Mouse (Mus musculus): ENCODE data around the gene 2010300C02Rik. TPM values are rescaled to one million over a fixed set of nuclear protein-coding genes. Genes with fewer than 3 reads are reported as not detected.
A peak's percentile ranks its signal among the peaks of the same experiment; 100 is the strongest.
"Not testable (repeated sequence)": the region's sequence is repeated elsewhere in the genome, so short reads cannot be mapped to it uniquely, and the experiment has no call there.

2010300C02Rik gene
- polyA plus RNA-seq, 1 experiment from 2014 or later = 1.1 TPM

- Histone ChIP-seq H3K27me3 (no peaks in the 10 kb centered on the region), H3K9ac (no peak overlapping the region), H3K4me3 (replicated peaks) (no peak overlapping the region), H3K4me1 (no peaks in the 10 kb centered on the region), H3K27ac (no peak overlapping the region), H3K4me2 (no peak overlapping the region), H3K36me3 (replicated peaks) (no peaks in the 10 kb centered on the region), H3K9me3 (no peaks in the 10 kb centered on the region)
- no peak for ATAC-seq (ENCODE audit: low FRiP score)
- 83% methylated on average over 8 of the region's 8 CpGs for WGBS
Observed at GRCm38 (mm10) chr1:37727186-37727585, 7.3 kb upstream of the 2010300C02Rik start.

DNA sequence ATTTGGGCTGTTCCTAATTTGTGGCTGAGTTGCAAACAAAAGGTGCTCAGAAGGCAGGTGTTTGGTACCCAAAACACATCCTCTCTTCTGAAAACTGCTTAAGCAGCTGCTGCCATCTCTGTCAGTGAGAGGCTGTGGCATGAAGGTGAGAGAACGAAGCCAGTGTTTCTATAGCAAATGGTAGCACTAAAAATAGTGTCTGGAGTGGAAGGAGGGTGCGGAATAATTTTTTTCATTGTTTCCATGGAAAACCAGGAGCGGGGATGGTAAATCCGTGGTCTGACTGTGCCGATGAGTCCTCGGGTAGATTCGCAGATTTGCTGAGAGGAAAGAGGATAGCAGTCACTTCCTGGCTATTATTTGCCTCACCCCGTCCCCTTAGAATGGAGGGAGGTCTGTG, 6.5 kb upstream of the 2010300C02Rik start:
- WGBS = 88% methylated on average over 8 of the region's 8 CpGs
- no peak for ATAC-seq (ENCODE audit: low FRiP score)
- no peaks in the 10 kb centered on the region for H3K9me3 ChIP-seq
- H3K4me3 ChIP-seq (replicated peaks) = no peak overlapping the region
- H3K4me1 ChIP-seq = no peaks in the 10 kb centered on the region
- H3K4me2 ChIP-seq = no peak overlapping the region
- no peak overlapping the region for H3K27ac ChIP-seq
- no peak overlapping the region for H3K9ac ChIP-seq
- peaks cover 4% of the 10 kb centered on the region for H3K27me3 ChIP-seq
- H3K36me3 ChIP-seq (replicated peaks) = no peaks in the 10 kb centered on the region

GRCm38 (mm10) chr1:37725880-37726279, 6.0 kb upstream of the 2010300C02Rik start:
- WGBS = 73% methylated on average over 12 of the region's 12 CpGs
- ATAC-seq (ENCODE audit: low FRiP score) = no peak
- Histone ChIP-seq H3K36me3 (replicated peaks) (no peaks in the 10 kb centered on the region), H3K4me3 (replicated peaks) (no peak overlapping the region), H3K9ac (no peak overlapping the region), H3K27ac (no peak overlapping the region), H3K27me3 (peaks cover 10% of the 10 kb centered on the region), H3K4me2 (no peak overlapping the region), H3K9me3 (no peaks in the 10 kb centered on the region), H3K4me1 (no peaks in the 10 kb centered on the region)

DNA sequence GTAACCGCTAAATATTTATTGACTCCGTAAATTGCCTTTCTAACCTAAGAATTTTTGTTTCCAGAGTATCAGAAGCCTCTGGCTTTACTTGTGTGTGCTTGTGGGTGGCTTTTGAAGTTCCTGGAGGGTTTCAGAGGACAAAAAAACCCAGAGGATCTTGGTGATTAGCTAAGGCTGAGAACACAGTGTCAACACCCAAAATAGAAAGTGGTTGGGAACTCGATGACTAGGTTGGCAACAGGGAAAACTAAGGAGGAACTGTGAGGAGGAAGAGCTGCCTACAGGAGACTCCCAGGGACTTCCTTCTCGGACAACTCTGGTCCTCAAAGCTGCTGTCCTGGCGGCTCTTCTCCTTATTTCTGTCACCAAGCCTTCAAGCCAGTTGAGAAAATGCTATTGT, 1.2 kb upstream of the 2010300C02Rik start:
- Histone ChIP-seq H3K4me2 (no peak overlapping the region), H3K36me3 (replicated peaks) (no peaks in the 10 kb centered on the region), H3K27me3 (peaks cover 50% of the 10 kb centered on the region), H3K4me1 (peaks cover 13% of the 10 kb centered on the region), H3K4me3 (replicated peaks) (no peak overlapping the region), H3K9ac (no peak overlapping the region), H3K27ac (no peak overlapping the region), H3K9me3 (no peaks in the 10 kb centered on the region)
- WGBS = 74% methylated on average over 5 of the region's 5 CpGs
- ATAC-seq (ENCODE audit: low FRiP score) = no peak

- 3% methylated on average over 49 of the region's 49 CpGs for WGBS
- Histone ChIP-seq H3K9me3 (no peaks in the 10 kb centered on the region), H3K27ac (no peak overlapping the region)
Observed at GRCm38 (mm10) chr1:37719030-37719723, 708 bp downstream of the 2010300C02Rik start.

DNA sequence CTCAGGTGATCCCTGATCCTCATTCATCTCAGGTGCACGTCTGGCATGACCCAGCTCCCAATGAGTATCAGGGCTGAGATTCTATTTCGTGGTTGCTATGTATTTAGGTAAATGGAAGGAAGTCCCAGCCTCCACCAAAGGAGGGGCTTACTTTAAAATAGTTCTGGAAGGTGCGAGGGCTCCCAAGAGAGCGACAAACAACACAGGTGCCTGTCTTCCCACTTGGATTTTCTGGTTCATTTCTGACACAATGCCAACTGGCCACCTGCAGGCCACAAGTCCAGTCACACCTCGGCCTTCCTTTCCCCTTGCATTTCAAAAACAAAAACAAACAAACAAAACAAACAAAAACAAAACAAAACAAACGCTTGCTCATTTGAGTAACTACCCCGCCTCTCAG, 1.4 kb downstream of the 2010300C02Rik start:
- H3K4me2 ChIP-seq = no peak overlapping the region
- H3K9ac ChIP-seq = no peak overlapping the region
- H3K4me1 ChIP-seq = peaks cover 13% of the 10 kb centered on the region
- no peaks in the 10 kb centered on the region for H3K36me3 ChIP-seq (replicated peaks)
- peaks cover 50% of the 10 kb centered on the region for H3K27me3 ChIP-seq
- H3K9me3 ChIP-seq = no peaks in the 10 kb centered on the region
- no peak overlapping the region for H3K27ac ChIP-seq
- H3K4me3 ChIP-seq (replicated peaks) = no peak overlapping the region
- no peak for ATAC-seq (ENCODE audit: low FRiP score)
- 53% methylated on average over 7 of the region's 7 CpGs for WGBS

More at GRCm38 (mm10) chr1:37719030-37719723, 708 bp downstream of the 2010300C02Rik start:
- H3K9ac ChIP-seq = peak overlapping the region; percentile 63
- H3K27me3 ChIP-seq = peaks cover 50% of the 10 kb centered on the region
- H3K4me2 ChIP-seq = peak overlapping the region; percentile 95
- peak; percentile 76 for ATAC-seq (ENCODE audit: low FRiP score)
- H3K36me3 ChIP-seq (replicated peaks) = no peaks in the 10 kb centered on the region
- peaks cover 13% of the 10 kb centered on the region for H3K4me1 ChIP-seq
- peak overlapping the region; percentile 63 for H3K4me3 ChIP-seq (replicated peaks)

GRCm38 (mm10) chr1:37717415-37718195, 2.3 kb downstream of the 2010300C02Rik start:
- H3K27me3 ChIP-seq = peaks cover 50% of the 10 kb centered on the region
- no peak overlapping the region for H3K9ac ChIP-seq
- H3K4me3 ChIP-seq (replicated peaks) = no peak overlapping the region
- no peaks in the 10 kb centered on the region for H3K36me3 ChIP-seq (replicated peaks)
- H3K4me1 ChIP-seq = peaks cover 13% of the 10 kb centered on the region
- H3K4me2 ChIP-seq = no peak overlapping the region
- 82% methylated on average over 14 of the region's 14 CpGs for WGBS
- H3K27ac ChIP-seq = no peak overlapping the region
- H3K9me3 ChIP-seq = no peaks in the 10 kb centered on the region
- ATAC-seq (ENCODE audit: low FRiP score) = no peak

GRCm38 (mm10) chr1:37712357-37712737, 7.5 kb downstream of the 2010300C02Rik start:
- H3K9me3 ChIP-seq; H3K4me3 ChIP-seq (replicated peaks); H3K4me1 ChIP-seq; H3K27ac ChIP-seq; H3K27me3 ChIP-seq; H3K4me2 ChIP-seq; H3K36me3 ChIP-seq (replicated peaks); ATAC-seq (ENCODE audit: low FRiP score); H3K9ac ChIP-seq: not testable (repeated sequence)
- 88% methylated on average over 4 of the region's 4 CpGs for WGBS

DNA sequence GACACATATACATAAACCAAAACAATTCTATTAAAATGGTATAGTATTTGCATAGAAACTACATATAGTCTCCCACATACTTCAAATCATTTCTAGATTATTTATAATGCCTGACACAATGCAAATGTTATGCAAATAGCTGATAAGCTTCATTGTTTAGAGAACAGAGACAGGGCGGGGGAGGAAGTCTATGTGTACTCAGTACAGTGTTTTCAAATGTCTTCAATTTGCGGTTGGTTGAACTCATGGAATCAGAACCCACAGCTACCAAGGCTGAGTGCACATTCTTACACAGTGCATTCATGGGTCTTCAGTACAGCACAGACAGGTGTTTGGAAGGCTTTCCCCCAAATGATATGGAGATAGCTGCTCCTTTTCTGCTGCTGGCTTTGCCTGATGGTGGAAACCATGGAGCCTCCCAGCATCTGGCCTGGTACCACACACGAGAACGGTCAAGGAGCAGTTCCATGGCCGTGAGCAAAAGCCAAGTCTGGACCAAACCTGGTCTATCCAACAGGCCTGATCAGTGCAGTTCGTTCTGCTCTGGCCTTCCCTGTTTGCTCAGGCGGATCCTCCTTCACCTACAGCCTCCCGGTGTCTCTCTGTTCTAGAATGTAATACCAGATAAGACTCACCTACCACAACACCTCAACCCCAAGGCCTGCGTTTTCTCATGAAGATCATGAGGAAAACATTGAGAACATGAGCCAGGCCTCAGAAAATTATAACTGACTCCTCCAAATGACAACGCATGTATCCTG, 8.1 kb downstream of the 2010300C02Rik start:
- no peak overlapping the region for H3K9ac ChIP-seq
- H3K36me3 ChIP-seq (replicated peaks) = no peaks in the 10 kb centered on the region
- 93% methylated on average over 10 of the region's 10 CpGs for WGBS
- no peak for ATAC-seq (ENCODE audit: low FRiP score)
- no peak overlapping the region for H3K27ac ChIP-seq
- H3K4me2 ChIP-seq = no peak overlapping the region
- no peaks in the 10 kb centered on the region for H3K4me1 ChIP-seq
- H3K27me3 ChIP-seq = 0 out of 2 replicates have a peak, but pooled peaks cover 2% of the 10 kb centered on the region
- H3K4me3 ChIP-seq (replicated peaks) = no peak overlapping the region
- no peaks in the 10 kb centered on the region for H3K9me3 ChIP-seq

GRCm38 (mm10) chr1:37711082-37711481, 8.8 kb downstream of the 2010300C02Rik start:
- H3K9ac ChIP-seq = no peak overlapping the region
- ATAC-seq (ENCODE audit: low FRiP score) = no peak
- 95% methylated on average over 5 of the region's 5 CpGs for WGBS
- H3K4me2 ChIP-seq = no peak overlapping the region
- no peak overlapping the region for H3K4me3 ChIP-seq (replicated peaks)
- no peaks in the 10 kb centered on the region for H3K27me3 ChIP-seq
- no peaks in the 10 kb centered on the region for H3K36me3 ChIP-seq (replicated peaks)
- H3K9me3 ChIP-seq = no peaks in the 10 kb centered on the region
- H3K4me1 ChIP-seq = no peaks in the 10 kb centered on the region
- H3K27ac ChIP-seq = no peak overlapping the region

GRCm38 (mm10) chr1:37709736-37710135, 10.1 kb downstream of the 2010300C02Rik start:
- H3K4me2 ChIP-seq = no peak overlapping the region
- H3K27me3 ChIP-seq = no peaks in the 10 kb centered on the region
- H3K4me1 ChIP-seq = no peaks in the 10 kb centered on the region
- no peak for ATAC-seq (ENCODE audit: low FRiP score)
- H3K27ac ChIP-seq = no peak overlapping the region
- H3K36me3 ChIP-seq (replicated peaks) = no peaks in the 10 kb centered on the region
- H3K9me3 ChIP-seq = no peaks in the 10 kb centered on the region
- 69% methylated on average over 8 of the region's 8 CpGs for WGBS
- no peak overlapping the region for H3K9ac ChIP-seq
- H3K4me3 ChIP-seq (replicated peaks) = no peak overlapping the region

GRCm38 (mm10) chr1:37708270-37708955, 11.5 kb downstream of the 2010300C02Rik start:
- no peak for ATAC-seq (ENCODE audit: low FRiP score)
- no peaks in the 10 kb centered on the region for H3K36me3 ChIP-seq (replicated peaks)
- no peaks in the 10 kb centered on the region for H3K27me3 ChIP-seq
- no peaks in the 10 kb centered on the region for H3K9me3 ChIP-seq
- H3K9ac ChIP-seq = no peak overlapping the region
- H3K27ac ChIP-seq = no peak overlapping the region
- 93% methylated on average over 6 of the region's 6 CpGs for WGBS
- no peak overlapping the region for H3K4me3 ChIP-seq (replicated peaks)
- H3K4me2 ChIP-seq = no peak overlapping the region
- no peaks in the 10 kb centered on the region for H3K4me1 ChIP-seq
